ENCODE assay signal across 7 mouse cellular contexts in genomic region chr1:181853081-181853736, GRCm38 (mm10). TPM values are rescaled to one million over a fixed set of nuclear protein-coding genes. Genes with fewer than 3 reads are reported as not detected.
DNase-seq lines count a peak whose midpoint lies in the region; ATAC-seq lines count a peak whose summit lies in the region.

No protein-coding gene starts in this region.

- H3K36me3 ChIP-seq in intestine, embryonic 14.5 days (ENCODE audit: control insufficient read depth, insufficient read depth, low read length) = no peaks in the 10 kb centered on the region
- no peaks in the 10 kb centered on the region for H3K36me3 ChIP-seq in liver, embryonic 16.5 days (ENCODE audit: control insufficient read depth, insufficient read depth)
- H3K36me3 ChIP-seq in neural tube, embryonic 13.5 days = no peaks in the 10 kb centered on the region

- peak; percentile 83 for ATAC-seq in common myeloid progenitor, adult 5-6 weeks (replicated peaks; ENCODE audit: low read depth, poor library complexity, severe bottlenecking)
- ATAC-seq in intestine, embryonic 14.5 days (replicated peaks; ENCODE audit: low FRiP score, low TSS enrichment, low read depth) = peak; percentile 74
- peak; percentile 70 for ATAC-seq in liver, embryonic 16.5 days (ENCODE audit: low read depth)
- no peak; the same call in 1 of the 2 replicates for ATAC-seq in neural tube, embryonic 13.5 days (ENCODE audit: low read depth)

- H3K9me3 ChIP-seq in intestine, embryonic 14.5 days (ENCODE audit: control insufficient read depth, low read length) = no peaks in the 10 kb centered on the region
- H3K9me3 ChIP-seq in liver, embryonic 16.5 days (replicated peaks; ENCODE audit: control insufficient read depth, low read length) = no peaks in the 10 kb centered on the region
- H3K9me3 ChIP-seq in neural tube, embryonic 13.5 days = no peaks in the 10 kb centered on the region

- peak overlapping the region; percentile 35 for H3K4me2 ChIP-seq in intestine, embryonic 14.5 days (ENCODE audit: low read length)
- H3K4me2 ChIP-seq in liver, embryonic 16.5 days (ENCODE audit: low read depth, low read length) = peak overlapping the region; percentile 51
- peak overlapping the region; percentile 38 for H3K4me2 ChIP-seq in neural tube, embryonic 13.5 days

- H3K27me3 ChIP-seq in intestine, embryonic 14.5 days (replicated peaks; ENCODE audit: control insufficient read depth, insufficient read depth, low read length) = no peaks in the 10 kb centered on the region
- H3K27me3 ChIP-seq in liver, embryonic 16.5 days (ENCODE audit: control insufficient read depth, insufficient read depth, low read depth, low read length) = peaks cover 8% of the 10 kb centered on the region
- H3K27me3 ChIP-seq in neural tube, embryonic 13.5 days = 0 out of 2 replicates have a peak, but pooled peaks cover 2% of the 10 kb centered on the region

- H3K9ac ChIP-seq in intestine, embryonic 14.5 days (ENCODE audit: low read length) = no peak overlapping the region
- no peak overlapping the region for H3K9ac ChIP-seq in liver, embryonic 16.5 days (ENCODE audit: low read depth, low read length)
- H3K9ac ChIP-seq in neural tube, embryonic 13.5 days = 0 out of 2 replicates have a peak overlapping the region, but pooled peaks have one; percentile 17

- DNase-seq in forelimb bud, embryonic 11.5 days (ENCODE audit: low read depth, low spot score) = peak; percentile 49
- peak; percentile 71 for DNase-seq in intestine, embryonic 14.5 days (ENCODE audit: low spot score)
- no peak for DNase-seq in retina, embryonic 14.5 days (ENCODE audit: low spot score)
- no peak for DNase-seq in left cerebral cortex, postnatal 25 days (ENCODE audit: low spot score in 2 of 2)

- H3K27ac ChIP-seq in intestine, embryonic 14.5 days (ENCODE audit: low read depth) = peak overlapping the region; percentile 36; the same call in 1 of the 2 replicates
- peak overlapping the region; percentile 72 for H3K27ac ChIP-seq in liver, embryonic 16.5 days (ENCODE audit: low read length)
- no peak overlapping the region for H3K27ac ChIP-seq in neural tube, embryonic 13.5 days (replicated peaks)

- 12% methylated on average over 19 of the region's 21 CpGs for WGBS in intestine, embryonic 14.5 days
- 7% methylated on average over 21 of the region's 21 CpGs for WGBS in liver, embryonic 16.5 days (ENCODE audit: insufficient replicate concordance)
- 9% methylated on average over 17 of the region's 21 CpGs for WGBS in neural tube, embryonic 13.5 days

- intact Hi-C loops in left cerebral cortex, postnatal 25 days (cut with DNase I) = no loop called here

- 0 out of 2 replicates have a peak overlapping the region, but pooled peaks have one; percentile 4 for H3K4me3 ChIP-seq in intestine, embryonic 14.5 days (ENCODE audit: low read depth, low read length)
- peak overlapping the region; percentile 41 for H3K4me3 ChIP-seq in liver, embryonic 16.5 days (ENCODE audit: low read depth, low read length)
- H3K4me3 ChIP-seq in neural tube, embryonic 13.5 days = no peak overlapping the region

- no peaks in the 10 kb centered on the region; the same call in 1 of the 2 replicates for H3K4me1 ChIP-seq in intestine, embryonic 14.5 days (replicated peaks; ENCODE audit: control insufficient read depth, insufficient read depth, low read length)
- H3K4me1 ChIP-seq in liver, embryonic 16.5 days (ENCODE audit: control insufficient read depth, low read depth, low read length) = no peaks in the 10 kb centered on the region; the same call in none of the 2 replicates
- peaks cover 8% of the 10 kb centered on the region for H3K4me1 ChIP-seq in neural tube, embryonic 13.5 days (replicated peaks)

RNA-seq across cellular contexts. Expression of gene Lbr, which starts 10.4 kb away (rescaled TPM):
- total RNA-seq in common myeloid progenitor, adult 5-6 weeks (2017) = 187 and 212 TPM in 2 replicates
- polyA plus RNA-seq in intestine, embryonic 14.5 days (2014; fragmentation: Nextera tagmentation; extraction: Ambion mirVana) = 157 and 168 TPM in 2 replicates
- 211 and 250 TPM in 2 replicates for polyA plus RNA-seq in liver, embryonic 16.5 days (2015; fragmentation: Nextera tagmentation; extraction: Ambion mirVana)
- 30.1 and 39.2 TPM in 2 replicates for polyA plus RNA-seq in neural tube, embryonic 13.5 days (2015; fragmentation: Nextera tagmentation; extraction: Ambion mirVana)
- total RNA-seq in left cerebral cortex, postnatal 25 days (2021) = 10 to 100 TPM; 12.7 to 12.9 TPM

Comparison
In these comparisons a context has a peak if more than half of its experiments do, and no peak if none do; other contexts are left out.
1. DNase-seq: peak in forelimb bud, embryonic 11.5 days (single experiment) and intestine, embryonic 14.5 days (single experiment); none in retina, embryonic 14.5 days (single experiment) and left cerebral cortex, postnatal 25 days (0 of 2).
2. Peak in every context shown above with its lines, with median percentiles within 50 percentile points of each other: H3K4me2 ChIP-seq.